Mouse (Mus musculus): ENCODE results near the gene Fbxo33.

DNA sequence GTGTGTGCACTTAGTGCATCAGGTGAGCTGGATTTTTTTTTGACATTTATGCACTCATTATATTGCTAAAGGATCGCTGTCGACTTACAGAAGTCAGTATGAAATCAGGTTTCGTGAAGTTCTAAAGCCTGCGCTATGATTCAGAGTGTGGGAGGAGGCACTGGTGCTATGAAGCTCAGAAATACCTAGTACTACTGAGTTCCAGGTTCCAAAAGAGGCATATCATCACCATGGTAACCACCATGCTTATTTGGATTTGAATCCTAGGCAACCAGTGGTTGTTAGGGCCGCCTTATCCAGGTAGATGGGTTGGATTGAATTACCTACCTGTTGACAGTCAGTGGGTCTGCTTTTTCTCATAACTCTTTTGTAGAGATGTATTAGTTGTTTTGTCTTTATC, 8.9 kb upstream of the Fbxo33 start:
- TF ChIP-seq CTCF (IDR thresholded peaks at IDR 0.05; ENCODE audit: borderline replicate concordance, insufficient read depth, low read depth, low read length) (no peak), POLR2A (IDR thresholded peaks at IDR 0.05; ENCODE audit: borderline replicate concordance, insufficient read depth, low read length) (no peak)

Data from cerebellum, adult 2 months (tissue).